In genomic region chr9:45935628-45936210, GRCm38 (mm10) we compare ENCODE assay signal across 7 mouse cellular contexts. TPM values are rescaled to one million over a fixed set of nuclear protein-coding genes. Genes with fewer than 3 reads are reported as not detected.
A peak's percentile ranks its signal among the peaks of the same experiment; 100 is the strongest.
DNase-seq lines count a peak whose midpoint lies in the region; ATAC-seq lines count a peak whose summit lies in the region.

Gene Tagln, minus strand, starts transcription at chr9:45936058.

- intact Hi-C loops in gastrocnemius, postnatal 14 days (cut with DNase I; ENCODE audit: low total_unique reads): loop anchor here (2.0 kb wide), 1 partner anchor 23 kb away; no protein-coding TSS in a partner anchor

- H3K9ac ChIP-seq in intestine, embryonic 14.5 days (ENCODE audit: low read length): peak within 1 kb of the TSS; percentile 61

- WGBS in intestine, embryonic 14.5 days: 9% methylated on average over 21 of the region's 21 CpGs

- peak; percentile 38 for DNase-seq in R1 (ENCODE audit: low read depth, low spot score)
- DNase-seq in adrenal gland, postnatal 36 days: peak; percentile 30 to 37
- no peak for DNase-seq in gastrocnemius, postnatal 14 days
- peak; percentile 65 for DNase-seq in intestine, embryonic 14.5 days (ENCODE audit: low spot score)
- peak; percentile 64 for DNase-seq in lung, postnatal 14 days
- DNase-seq in urinary bladder, postnatal 25 days (ENCODE audit: low spot score): peak; percentile 35
- DNase-seq in cerebellum, postnatal 36 days: no peak

- H3K27me3 ChIP-seq in intestine, embryonic 14.5 days (replicated peaks; ENCODE audit: control insufficient read depth, insufficient read depth, low read length): no peaks in the 10 kb centered on the region

- peak within 1 kb of the TSS; percentile 33 for H3K4me3 ChIP-seq in intestine, embryonic 14.5 days (ENCODE audit: low read depth, low read length)

- peak; percentile 68 for ATAC-seq in intestine, embryonic 14.5 days (replicated peaks; ENCODE audit: low FRiP score, low TSS enrichment, low read depth)

- no peaks in the 10 kb centered on the region for H3K9me3 ChIP-seq in intestine, embryonic 14.5 days (ENCODE audit: control insufficient read depth, low read length)

- H3K27ac ChIP-seq in intestine, embryonic 14.5 days (ENCODE audit: low read depth): peak within 1 kb of the TSS; percentile 86

- peaks cover 25% of the 10 kb centered on the region for H3K4me1 ChIP-seq in intestine, embryonic 14.5 days (replicated peaks; ENCODE audit: control insufficient read depth, insufficient read depth, low read length)

- peaks cover 22% of the 10 kb centered on the region for H3K36me3 ChIP-seq in intestine, embryonic 14.5 days (ENCODE audit: control insufficient read depth, insufficient read depth, low read length)

- H3K4me2 ChIP-seq in intestine, embryonic 14.5 days (ENCODE audit: low read length): peak within 1 kb of the TSS; percentile 44

RNA-seq across cellular contexts. Expression of gene Tagln, which starts in this region (rescaled TPM):
- total RNA-seq in adrenal gland, postnatal 36 days (2021): 100 to 1,000 TPM in 1 of 2 experiments, 10 to 100 TPM in 1; 90.4 to 182 TPM
- total RNA-seq in gastrocnemius, postnatal 14 days (2021): 10 to 100 TPM; 43.4 to 64.7 TPM
- 443 and 452 TPM in 2 replicates for polyA plus RNA-seq in intestine, embryonic 14.5 days (2014; fragmentation: Nextera tagmentation; extraction: Ambion mirVana)

Comparison
In these comparisons a context has a peak if more than half of its experiments do, and no peak if none do; other contexts are left out.
1. DNase-seq: peak in R1 (single experiment), adrenal gland, postnatal 36 days (2 of 2), intestine, embryonic 14.5 days (single experiment), lung, postnatal 14 days (single experiment) and urinary bladder, postnatal 25 days (single experiment); none in gastrocnemius, postnatal 14 days (single experiment) and cerebellum, postnatal 36 days (0 of 2).